Mouse (Mus musculus) kidney, postnatal 0 days (tissue): Measurements from ENCODE around the gene C130050O18Rik. TPM values are rescaled to one million over a fixed set of nuclear protein-coding genes. Genes with fewer than 3 reads are reported as not detected.

Experiments used
- ATAC-seq: fragments of 200-750 bp; cut with Nextera tagmentation; replicated peaks from 2 replicates; pipeline ENCODE4 v1.8.0; 2017; ENCODE audit warnings: low read depth, moderate number of reproducible peaks, moderate TSS enrichment, moderate library complexity; ENCODE audit not compliant: low FRiP score
- DNase-seq: peaks from one replicate; pipeline ENCODE4 v3.0.0-alpha.2; 2016; ENCODE audit warnings: low spot score
- H3K27ac ChIP-seq: fragments of 300-500 bp; sonication (generic); 2 replicates; pipeline ENCODE4 v1.5.1; 2014; ENCODE audit warnings: mild to moderate bottlenecking
- H3K27me3 ChIP-seq: fragments of 300-500 bp; sonication (generic); 2 replicates; pipeline ENCODE4 v1.6.1; 2014; ENCODE audit warnings: low read length, mixed read lengths; ENCODE audit not compliant: insufficient read depth
- H3K36me3 ChIP-seq: fragments of 300-500 bp; sonication (generic); 2 replicates; pipeline ENCODE4 v1.6.1; 2014; ENCODE audit warnings: low read length, mixed read lengths; ENCODE audit not compliant: insufficient read depth
- H3K4me1 ChIP-seq: fragments of 300-500 bp; sonication (generic); replicated peaks from 2 replicates; pipeline ENCODE4 v1.6.1; 2014; ENCODE audit warnings: antibody characterized with exemption, low read length, mixed read lengths; ENCODE audit not compliant: insufficient read depth
- H3K4me2 ChIP-seq: fragments of 300-500 bp; sonication (generic); 2 replicates; pipeline ENCODE4 v1.6.1; 2014; ENCODE audit warnings: mild to moderate bottlenecking, low read length, moderate library complexity, mixed read lengths
- H3K4me3 ChIP-seq: fragments of 300-500 bp; sonication (generic); replicated peaks from 2 replicates; pipeline ENCODE4 v1.5.1; 2014; ENCODE audit warnings: low read depth, low read length
- H3K9ac ChIP-seq: fragments of 300-500 bp; sonication (generic); 2 replicates; pipeline ENCODE4 v1.6.1; 2014; ENCODE audit warnings: low read depth, low read length
- H3K9me3 ChIP-seq: fragments of 300-500 bp; sonication (generic); replicated peaks from 2 replicates; pipeline ENCODE4 v1.6.1; 2016; ENCODE audit warnings: low read length, inconsistent platforms, mixed read lengths
- CTCF ChIP-seq: IDR thresholded peaks from 2 replicates; pipeline ENCODE4 v1.5.1; 2016; ENCODE audit warnings: antibody characterized with exemption, low read depth, mild to moderate bottlenecking, moderate library complexity
- WGBS: fragments of 180-500 bp; shearing (Covaris S2); extraction: QIAGEN DNeasy Blood & Tissue Kit; methylation state at CpG from one replicate; pipeline ENCODE4 v1.1.7; 2014; 5-methylcytosine and 5-hydroxymethylcytosine counted together
- polyA plus RNA-seq: library from polyadenylated mRNA; unstranded; fragments of >200 nt; fragmentation: Nextera tagmentation; extraction: Ambion mirVana; gene quantifications from 2 replicates; pipeline ENCODE4 v1.2.1, GENCODE M21; 2015

The C130050O18Rik gene
- polyA plus RNA-seq, 1 experiment from 2014 or later = 1.2 TPM

- 69% methylated on average over 7 of the region's 7 CpGs for WGBS
- no peak for TF ChIP-seq CTCF
- Histone ChIP-seq H3K4me1 (peaks cover 11% of the 10 kb centered on the region; the same call in 1 of the 2 replicates), H3K4me2 (no peak overlapping the region), H3K9ac (no peak overlapping the region), H3K27ac (no peak overlapping the region), H3K27me3 (no peaks in the 10 kb centered on the region), H3K4me3 (no peak overlapping the region), H3K36me3 (0 out of 2 replicates have a peak, but pooled peaks cover 4% of the 10 kb centered on the region), H3K9me3 (no peaks in the 10 kb centered on the region)
- no peak for ATAC-seq
- no peak for DNase-seq
These were observed 10.7 kb upstream of the C130050O18Rik start for GRCm38 (mm10) chr5:139394399-139394798.

DNA sequence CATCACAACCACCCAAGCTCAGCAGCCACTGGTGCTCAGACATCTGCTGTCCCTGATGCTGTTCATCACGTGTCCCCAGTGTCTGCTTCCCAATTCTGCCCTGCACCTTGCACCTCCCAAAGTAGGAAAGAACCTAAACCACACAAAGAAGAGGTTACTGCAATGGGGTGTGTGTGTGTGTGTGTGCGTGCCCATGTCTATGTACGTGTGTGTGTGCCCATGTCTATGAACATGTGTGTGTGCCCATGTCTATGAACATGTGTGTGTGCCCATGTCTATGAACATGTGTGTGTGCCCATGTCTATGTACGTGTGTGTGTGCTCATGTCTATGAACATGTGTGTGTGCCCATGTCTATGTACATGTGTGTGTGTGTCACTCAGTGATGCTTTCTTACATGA is 9.6 kb upstream of the C130050O18Rik start:
- Histone ChIP-seq H3K4me2 (no peak overlapping the region), H3K9me3 (no peaks in the 10 kb centered on the region), H3K27ac (no peak overlapping the region), H3K4me1 (peaks cover 5% of the 10 kb centered on the region; the same call in 1 of the 2 replicates), H3K36me3 (0 out of 2 replicates have a peak, but pooled peaks cover 4% of the 10 kb centered on the region), H3K9ac (no peak overlapping the region), H3K27me3 (no peaks in the 10 kb centered on the region), H3K4me3 (no peak overlapping the region)
- DNase-seq (no peak), ATAC-seq (no peak)
- WGBS = 89% methylated on average over 4 of the region's 4 CpGs
- TF ChIP-seq CTCF = no peak

GRCm38 (mm10) chr5:139397359-139397916 is 7.6 kb upstream of the C130050O18Rik start:
- no peak for TF ChIP-seq CTCF
- DNase-seq (no peak), ATAC-seq (no peak)
- Histone ChIP-seq H3K27me3 (no peaks in the 10 kb centered on the region), H3K4me3 (no peak overlapping the region), H3K27ac (no peak overlapping the region), H3K4me1 (peaks cover 5% of the 10 kb centered on the region; the same call in 1 of the 2 replicates), H3K9me3 (no peaks in the 10 kb centered on the region), H3K36me3 (0 out of 2 replicates have a peak, but pooled peaks cover 4% of the 10 kb centered on the region), H3K9ac (no peak overlapping the region), H3K4me2 (no peak overlapping the region)
- 77% methylated on average over 4 of the region's 4 CpGs for WGBS

GRCm38 (mm10) chr5:139397959-139398753 is 6.9 kb upstream of the C130050O18Rik start:
- Histone ChIP-seq H3K4me1 (peaks cover 5% of the 10 kb centered on the region; the same call in 1 of the 2 replicates), H3K4me2 (no peak overlapping the region), H3K9ac (no peak overlapping the region), H3K9me3 (no peaks in the 10 kb centered on the region), H3K27me3 (no peaks in the 10 kb centered on the region), H3K27ac (no peak overlapping the region), H3K36me3 (0 out of 2 replicates have a peak, but pooled peaks cover 2% of the 10 kb centered on the region), H3K4me3 (no peak overlapping the region)
- TF ChIP-seq CTCF = peak; percentile 91
- DNase-seq (peak; percentile 89), ATAC-seq (peak; percentile 34; the same call in 1 of the 2 replicates)
- WGBS = 38% methylated on average over 5 of the region's 5 CpGs

DNA sequence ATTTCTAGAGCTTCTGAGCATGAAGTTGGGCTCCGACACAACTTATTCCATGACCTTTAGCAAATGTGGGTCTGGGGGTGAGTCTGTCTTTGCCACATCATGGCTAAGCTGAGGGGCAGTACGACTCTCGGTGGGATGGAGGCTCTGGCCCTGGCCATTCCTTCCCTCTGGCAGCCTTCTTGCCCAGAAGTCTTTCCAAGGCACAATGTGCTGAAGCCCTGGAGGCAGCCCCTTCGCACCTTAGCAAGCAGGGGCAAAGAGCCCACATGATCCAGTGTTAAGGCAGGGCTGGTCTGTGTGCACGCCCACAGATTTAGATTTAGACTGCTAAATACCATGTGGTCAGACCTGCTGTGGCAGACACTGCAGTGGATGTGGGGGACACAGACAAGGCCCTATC is 6.3 kb upstream of the C130050O18Rik start:
- Histone ChIP-seq H3K4me3 (no peak overlapping the region), H3K27ac (no peak overlapping the region), H3K4me2 (no peak overlapping the region), H3K36me3 (no peaks in the 10 kb centered on the region), H3K9ac (no peak overlapping the region), H3K9me3 (no peaks in the 10 kb centered on the region), H3K27me3 (no peaks in the 10 kb centered on the region), H3K4me1 (peaks cover 5% of the 10 kb centered on the region; the same call in 1 of the 2 replicates)
- DNase-seq (no peak), ATAC-seq (no peak)
- WGBS = 81% methylated on average over 5 of the region's 5 CpGs
- no peak for TF ChIP-seq CTCF

DNA sequence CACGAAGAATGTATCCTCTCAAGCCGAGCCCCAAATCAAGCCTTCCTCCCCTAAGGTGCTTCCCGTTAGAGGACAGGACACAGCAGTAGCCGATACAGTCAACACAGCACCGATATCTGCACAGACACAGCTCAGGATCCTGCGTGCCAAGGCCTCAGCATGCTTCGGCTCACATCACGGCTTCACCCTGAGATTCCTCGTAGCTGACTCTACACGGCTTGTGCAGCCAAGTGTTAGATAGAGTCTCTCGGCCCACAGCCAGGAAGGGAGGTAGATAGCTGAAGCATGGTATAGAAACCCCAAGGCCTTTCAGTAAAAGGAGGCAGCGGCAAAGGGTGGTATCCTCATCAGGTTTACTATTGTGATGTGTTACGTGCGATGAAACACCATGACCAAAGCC is 5.1 kb upstream of the C130050O18Rik start:
- Histone ChIP-seq H3K36me3 (no peaks in the 10 kb centered on the region), H3K4me3 (no peak overlapping the region), H3K4me2 (no peak overlapping the region), H3K9ac (no peak overlapping the region), H3K27ac (no peak overlapping the region), H3K4me1 (peaks cover 5% of the 10 kb centered on the region; the same call in 1 of the 2 replicates), H3K27me3 (no peaks in the 10 kb centered on the region), H3K9me3 (no peaks in the 10 kb centered on the region)
- no peak for ATAC-seq
- no peak for DNase-seq
- no peak for TF ChIP-seq CTCF
- 70% methylated on average over 14 of the region's 14 CpGs for WGBS
